Mouse (Mus musculus): ENCODE data around the gene Thsd7b.

DNA sequence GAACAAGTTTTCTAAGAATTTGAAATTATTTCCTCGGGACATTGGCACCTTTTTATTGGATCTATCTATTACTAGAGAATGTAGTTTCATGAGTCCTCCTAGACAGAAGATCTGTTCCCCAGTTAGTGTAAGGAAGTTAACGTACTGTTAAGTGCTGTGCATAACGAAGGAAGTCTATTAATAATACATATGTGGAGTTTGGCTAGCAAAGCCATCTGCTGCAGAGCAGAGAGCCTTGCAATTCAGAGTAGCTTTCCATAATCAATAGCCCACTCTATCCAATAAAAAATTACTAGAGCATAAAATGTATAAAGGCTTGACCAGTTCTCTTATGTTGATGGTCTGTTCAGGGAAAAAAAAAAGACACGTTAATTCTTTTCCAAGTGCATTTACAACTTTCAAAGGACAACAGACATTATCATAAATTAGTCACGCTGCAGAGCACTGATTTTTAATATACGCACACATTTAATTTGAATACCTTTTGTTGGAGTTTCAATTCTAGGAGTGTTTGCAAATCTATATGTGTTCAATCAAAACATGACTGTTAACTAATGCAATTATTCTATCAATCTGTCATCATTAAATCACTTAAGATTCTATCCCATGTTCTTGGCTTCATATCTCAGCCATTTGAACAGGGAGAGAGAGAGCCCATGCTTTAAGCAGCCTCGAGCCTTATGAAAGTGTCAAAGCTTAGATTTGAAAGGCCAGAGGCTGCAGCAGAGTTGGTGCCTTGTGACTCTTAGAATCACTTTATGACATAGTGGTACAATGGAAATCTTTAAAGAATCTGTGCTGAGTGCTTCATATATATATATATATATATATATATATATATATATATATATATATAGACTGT, 346.6 kb downstream of the Thsd7b start:
- TF ChIP-seq CTCF (IDR thresholded peaks at IDR 0.05; ENCODE audit: borderline replicate concordance, insufficient read depth, low read length) (no peak), POLR2A (IDR thresholded peaks at IDR 0.05; ENCODE audit: low read depth, low read length) (no peak)

Measured in embryonic fibroblast, embryonic 13.5 days (primary cell).